Mouse (Mus musculus) heart, embryonic 15.5 days (tissue): ENCODE data around the gene Mxi1. TPM values are rescaled to one million over a fixed set of nuclear protein-coding genes. Genes with fewer than 3 reads are reported as not detected.

Source experiments
- ATAC-seq: fragments of 200-750 bp; cut with Nextera tagmentation; replicated peaks from 2 replicates; pipeline ENCODE4 v1.8.0; 2017; ENCODE audit warnings: low read depth, moderate TSS enrichment; ENCODE audit not compliant: insufficient number of reproducible peaks, insufficient read depth, low FRiP score
- H3K27ac ChIP-seq: fragments of 300-500 bp; sonication (generic); 2 replicates; pipeline ENCODE4 v1.5.1; 2015; ENCODE audit warnings: mild to moderate bottlenecking, inconsistent platforms
- H3K27me3 ChIP-seq: fragments of 300-500 bp; sonication (generic); 2 replicates; pipeline ENCODE4 v1.6.1; 2015; ENCODE audit warnings: inconsistent platforms
- H3K36me3 ChIP-seq: fragments of 300-500 bp; sonication (generic); 2 replicates; pipeline ENCODE4 v1.6.1; 2015; ENCODE audit warnings: mild to moderate bottlenecking, inconsistent platforms
- H3K4me1 ChIP-seq: fragments of 300-500 bp; sonication (generic); replicated peaks from 2 replicates; pipeline ENCODE4 v1.6.1; 2015; ENCODE audit warnings: inconsistent platforms
- H3K4me2 ChIP-seq: fragments of 300-500 bp; sonication (generic); 2 replicates; pipeline ENCODE4 v1.6.1; 2015; ENCODE audit warnings: inconsistent platforms, mild to moderate bottlenecking, moderate library complexity
- H3K4me3 ChIP-seq: fragments of 300-500 bp; sonication (generic); 2 replicates; pipeline ENCODE4 v1.5.1; 2015; ENCODE audit warnings: mild to moderate bottlenecking, inconsistent platforms
- H3K9ac ChIP-seq: fragments of 300-500 bp; sonication (generic); 2 replicates; pipeline ENCODE4 v1.6.1; 2015; ENCODE audit warnings: mild to moderate bottlenecking, inconsistent platforms
- H3K9me3 ChIP-seq: fragments of 300-500 bp; sonication (generic); replicated peaks from 2 replicates; pipeline ENCODE4 v1.6.1; 2016; ENCODE audit warnings: inconsistent platforms
- WGBS: fragments of 180-500 bp; shearing (Covaris S2); methylation state at CpG from one replicate; pipeline ENCODE4 v1.1.7; 2015; ENCODE audit warnings: mixed read lengths; 5-methylcytosine and 5-hydroxymethylcytosine counted together
- polyA plus RNA-seq: library from polyadenylated mRNA; unstranded; fragments of >200 nt; fragmentation: Nextera tagmentation; extraction: Ambion mirVana; gene quantifications from 2 replicates; pipeline ENCODE4 v1.2.1, GENCODE M21; 2015

Gene Mxi1
- polyA plus RNA-seq, 1 experiment from 2014 or later: 38.6 TPM

GRCm38 (mm10) chr19:53375299-53375698 lies 65.0 kb downstream of the Mxi1 start:
- 94% methylated on average over 6 of the region's 6 CpGs for WGBS
- H3K36me3 ChIP-seq: peaks cover 64% of the 10 kb centered on the region
- 0 out of 2 replicates have a peak, but pooled peaks cover 4% of the 10 kb centered on the region for H3K4me1 ChIP-seq
- H3K9ac ChIP-seq: no peak overlapping the region
- no peaks in the 10 kb centered on the region for H3K27me3 ChIP-seq
- H3K4me2 ChIP-seq: no peak overlapping the region
- ATAC-seq: no peak
- no peak overlapping the region for H3K4me3 ChIP-seq
- no peak overlapping the region for H3K27ac ChIP-seq
- H3K9me3 ChIP-seq: no peaks in the 10 kb centered on the region

GRCm38 (mm10) chr19:53375816-53376215 lies 65.5 kb downstream of the Mxi1 start:
- no peaks in the 10 kb centered on the region for H3K9me3 ChIP-seq
- H3K27me3 ChIP-seq: no peaks in the 10 kb centered on the region
- 0 out of 2 replicates have a peak, but pooled peaks cover 2% of the 10 kb centered on the region for H3K4me1 ChIP-seq
- no peak overlapping the region for H3K9ac ChIP-seq
- ATAC-seq: no peak
- peaks cover 68% of the 10 kb centered on the region for H3K36me3 ChIP-seq
- H3K27ac ChIP-seq: no peak overlapping the region
- no peak overlapping the region for H3K4me2 ChIP-seq
- H3K4me3 ChIP-seq: no peak overlapping the region
- 94% methylated on average over 9 of the region's 9 CpGs for WGBS

- WGBS: 81% methylated on average over 8 of the region's 8 CpGs
- Histone ChIP-seq H3K27me3 (no peaks in the 10 kb centered on the region), H3K9me3 (no peaks in the 10 kb centered on the region), H3K4me2 (no peak overlapping the region), H3K27ac (no peak overlapping the region), H3K4me3 (no peak overlapping the region), H3K36me3 (peaks cover 71% of the 10 kb centered on the region), H3K4me1 (no peaks in the 10 kb centered on the region), H3K9ac (no peak overlapping the region)
- no peak for ATAC-seq
These were observed 67.3 kb downstream of the Mxi1 start for GRCm38 (mm10) chr19:53377652-53378051.

DNA sequence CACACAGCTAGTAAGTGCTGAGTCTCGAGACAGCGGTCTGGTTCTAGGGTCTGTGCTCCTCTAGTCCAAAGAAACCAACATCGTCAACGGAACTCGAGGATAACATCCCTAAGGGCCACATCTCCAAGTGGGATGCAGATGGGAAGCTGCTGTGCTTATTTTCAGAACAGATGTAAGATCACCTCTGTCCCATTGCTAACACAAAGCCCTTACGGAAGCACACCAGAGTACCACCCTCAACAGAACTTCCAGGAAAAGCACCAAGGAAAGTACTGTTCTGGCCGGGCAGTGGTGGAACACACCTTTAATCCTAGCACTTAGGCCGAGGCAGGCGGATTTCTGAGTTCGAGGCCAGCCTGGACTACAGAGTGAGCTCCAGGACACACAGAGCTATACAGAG lies 68.1 kb downstream of the Mxi1 start:
- Histone ChIP-seq H3K4me3 (no peak overlapping the region), H3K27me3 (no peaks in the 10 kb centered on the region), H3K9me3 (no peaks in the 10 kb centered on the region), H3K36me3 (peaks cover 73% of the 10 kb centered on the region), H3K4me2 (no peak overlapping the region), H3K4me1 (no peaks in the 10 kb centered on the region), H3K27ac (no peak overlapping the region), H3K9ac (no peak overlapping the region)
- 90% methylated on average over 10 of the region's 10 CpGs for WGBS
- no peak for ATAC-seq

GRCm38 (mm10) chr19:53383336-53383735 lies 73.0 kb downstream of the Mxi1 start:
- no peak for ATAC-seq
- Histone ChIP-seq H3K27ac (no peak overlapping the region), H3K9me3 (no peaks in the 10 kb centered on the region), H3K4me2 (no peak overlapping the region), H3K4me1 (peaks cover 10% of the 10 kb centered on the region), H3K4me3 (no peak overlapping the region), H3K36me3 (peaks cover 82% of the 10 kb centered on the region), H3K9ac (no peak overlapping the region), H3K27me3 (no peaks in the 10 kb centered on the region)
- WGBS: 71% methylated on average over 15 of the region's 15 CpGs

- Histone ChIP-seq H3K27ac (peak overlapping the region; percentile 98), H3K9me3 (no peaks in the 10 kb centered on the region), H3K27me3 (no peaks in the 10 kb centered on the region), H3K4me1 (peaks cover 26% of the 10 kb centered on the region), H3K4me2 (peak overlapping the region; percentile 64), H3K9ac (peak overlapping the region; percentile 98), H3K4me3 (peak overlapping the region; percentile 98), H3K36me3 (peaks cover 33% of the 10 kb centered on the region)
- no peak for ATAC-seq
- WGBS: 21% methylated on average over 6 of the region's 6 CpGs
These were observed 79.1 kb downstream of the Mxi1 start for GRCm38 (mm10) chr19:53389417-53389816.

DNA sequence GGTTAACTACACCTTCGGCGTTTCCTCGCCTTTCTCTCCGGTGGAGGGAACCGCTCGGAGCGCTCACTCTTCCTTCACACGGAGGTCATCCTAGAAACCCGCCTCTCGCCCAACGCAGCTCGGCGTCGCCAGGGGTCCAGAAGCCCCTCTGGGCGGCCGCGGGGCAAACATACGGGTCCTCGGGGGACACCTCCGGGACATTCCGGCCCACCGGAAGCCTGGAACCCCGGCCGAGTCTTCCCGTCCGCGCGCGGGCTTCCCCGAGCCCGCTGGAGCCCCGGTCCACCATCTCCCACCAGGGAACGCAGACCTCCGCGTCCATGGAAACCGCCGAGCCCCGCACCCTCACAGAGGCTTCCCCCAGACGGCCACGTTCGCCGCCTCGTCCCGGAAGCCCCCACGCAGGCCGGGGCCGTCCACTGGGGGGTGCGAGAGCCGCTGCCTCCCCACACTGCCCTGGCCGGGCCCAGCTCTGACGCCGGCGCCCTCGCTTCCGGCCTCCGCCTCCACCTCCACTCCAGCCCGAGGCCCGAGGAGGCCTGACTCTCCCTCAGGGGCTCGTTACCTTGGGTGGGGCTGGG lies 79.6 kb downstream of the Mxi1 start:
- no peaks in the 10 kb centered on the region for H3K27me3 ChIP-seq
- peak overlapping the region; percentile 98 for H3K4me3 ChIP-seq
- peak; percentile 87 for ATAC-seq
- WGBS: under 1% methylated on average over 59 of the region's 59 CpGs
- peaks cover 26% of the 10 kb centered on the region for H3K4me1 ChIP-seq
- no peaks in the 10 kb centered on the region for H3K9me3 ChIP-seq
- peak overlapping the region; percentile 98 for H3K27ac ChIP-seq
- peak overlapping the region; percentile 98 for H3K9ac ChIP-seq
- H3K4me2 ChIP-seq: peak overlapping the region; percentile 64
- peaks cover 29% of the 10 kb centered on the region for H3K36me3 ChIP-seq

DNA sequence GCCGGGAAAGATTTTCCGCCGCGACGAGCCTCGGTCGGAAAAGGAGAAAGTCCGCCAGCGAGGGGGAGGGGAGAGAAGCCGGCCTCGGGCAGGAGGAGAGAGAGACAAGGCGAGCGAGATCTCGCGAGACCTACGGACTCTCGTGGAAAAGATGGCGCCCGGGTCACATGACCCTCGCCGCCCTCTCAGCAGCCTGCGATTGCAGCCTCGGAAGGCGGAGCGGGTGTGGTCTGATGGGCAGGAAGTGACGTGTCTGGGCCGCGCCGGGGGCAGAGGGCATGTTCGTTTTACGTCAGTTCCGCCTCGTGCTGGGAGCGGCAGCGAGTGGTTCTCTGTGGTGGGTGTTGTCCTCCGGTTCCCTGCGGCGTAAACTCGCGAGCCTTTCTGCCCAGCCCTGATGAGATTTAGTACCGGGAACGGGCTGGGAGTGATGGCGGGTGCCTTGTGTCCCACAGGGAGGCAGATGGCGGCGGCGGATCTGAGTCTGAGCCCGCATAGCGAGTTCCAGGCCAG lies 80.2 kb downstream of the Mxi1 start, which contains the start of gene Smndc1:
Gene Smndc1, minus strand, starts transcription at position 84 of the 513 bp plus-strand sequence.
- no peaks in the 10 kb centered on the region for H3K27me3 ChIP-seq
- peak within 1 kb of the TSS; percentile 98 for H3K9ac ChIP-seq
- H3K27ac ChIP-seq: peak within 1 kb of the TSS; percentile 98
- H3K4me1 ChIP-seq: peaks cover 26% of the 10 kb centered on the region
- no peaks in the 10 kb centered on the region for H3K9me3 ChIP-seq
- H3K4me2 ChIP-seq: peak within 1 kb of the TSS; percentile 67
- H3K36me3 ChIP-seq: peaks cover 29% of the 10 kb centered on the region
- WGBS: under 1% methylated on average over 48 of the region's 48 CpGs
- ATAC-seq: peak; percentile 97
- peak within 1 kb of the TSS; percentile 98 for H3K4me3 ChIP-seq

GRCm38 (mm10) chr19:53391386-53391785 lies 81.1 kb downstream of the Mxi1 start:
- WGBS: 41% methylated on average over 8 of the region's 8 CpGs
- H3K9me3 ChIP-seq: no peaks in the 10 kb centered on the region

DNA sequence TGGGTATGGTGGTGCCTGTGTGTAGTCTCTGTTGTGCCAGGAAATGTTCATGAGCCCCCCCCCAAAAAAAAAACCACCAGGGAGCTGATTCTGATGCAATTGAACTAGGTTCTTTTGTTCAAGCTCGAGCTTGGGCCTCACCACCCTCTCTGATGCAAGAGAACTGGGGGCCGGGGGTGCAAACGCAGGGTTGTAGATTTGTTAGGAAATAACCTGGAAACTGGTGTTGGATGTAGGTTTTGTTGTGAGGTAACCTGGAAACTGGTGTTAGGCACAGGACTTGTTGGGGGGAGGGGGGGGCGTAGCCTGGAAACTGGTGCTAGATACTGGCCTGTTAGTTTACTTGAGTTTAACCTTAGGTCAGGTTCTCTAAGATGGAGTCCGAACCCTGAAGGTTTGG lies 81.5 kb downstream of the Mxi1 start:
- H3K4me3 ChIP-seq: peak overlapping the region; percentile 98
- peaks cover 22% of the 10 kb centered on the region for H3K36me3 ChIP-seq
- peak overlapping the region; percentile 67 for H3K4me2 ChIP-seq
- no peaks in the 10 kb centered on the region for H3K9me3 ChIP-seq
- H3K27ac ChIP-seq: no peak overlapping the region
- 85% methylated on average over 5 of the region's 5 CpGs for WGBS
- peaks cover 21% of the 10 kb centered on the region for H3K4me1 ChIP-seq
- no peaks in the 10 kb centered on the region for H3K27me3 ChIP-seq
- H3K9ac ChIP-seq: no peak overlapping the region
- ATAC-seq: no peak

More at GRCm38 (mm10) chr19:53391386-53391785, 81.1 kb downstream of the Mxi1 start:
- peak overlapping the region; percentile 85 for H3K9ac ChIP-seq
- H3K4me2 ChIP-seq: peak overlapping the region; percentile 67
- ATAC-seq: no peak
- H3K36me3 ChIP-seq: peaks cover 24% of the 10 kb centered on the region
- peak overlapping the region; percentile 98 for H3K4me3 ChIP-seq
- peaks cover 22% of the 10 kb centered on the region for H3K4me1 ChIP-seq
- H3K27me3 ChIP-seq: no peaks in the 10 kb centered on the region
- peak overlapping the region; percentile 95 for H3K27ac ChIP-seq

DNA sequence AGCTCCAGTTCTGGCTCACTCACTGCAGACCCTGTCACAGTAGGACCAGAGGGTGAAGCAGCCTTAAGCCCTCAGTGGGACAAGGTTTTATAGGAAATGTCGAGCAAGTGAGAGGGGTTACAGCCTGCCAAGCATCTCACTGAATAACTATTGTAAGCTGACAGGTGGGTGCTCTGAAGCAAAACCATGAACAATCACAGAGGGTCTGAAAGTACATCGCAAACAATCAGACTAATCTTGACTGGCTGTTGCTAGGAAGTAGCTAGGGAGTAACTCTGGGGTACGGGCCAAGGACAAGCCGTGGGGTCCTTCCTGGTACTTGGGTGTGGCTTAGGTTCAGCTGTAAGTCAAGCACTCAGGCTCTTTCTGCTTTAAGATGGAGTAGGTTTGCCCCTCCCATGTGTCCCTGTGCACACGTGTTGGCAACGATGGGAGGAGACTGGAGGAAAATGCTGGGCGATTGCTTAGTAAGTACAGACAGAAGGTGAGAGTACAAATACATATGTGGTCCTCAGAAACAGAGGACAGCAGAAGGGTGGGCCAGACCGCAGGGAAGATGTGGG lies 82.5 kb downstream of the Mxi1 start:
- Histone ChIP-seq H3K27me3 (no peaks in the 10 kb centered on the region), H3K4me3 (no peak overlapping the region), H3K4me2 (no peak overlapping the region), H3K9me3 (no peaks in the 10 kb centered on the region), H3K27ac (no peak overlapping the region), H3K9ac (no peak overlapping the region), H3K36me3 (peaks cover 12% of the 10 kb centered on the region), H3K4me1 (peaks cover 18% of the 10 kb centered on the region)
- 75% methylated on average over 8 of the region's 8 CpGs for WGBS
- no peak for ATAC-seq

GRCm38 (mm10) chr19:53393646-53394045 lies 83.3 kb downstream of the Mxi1 start:
- Histone ChIP-seq H3K27ac (no peak overlapping the region), H3K9me3 (no peaks in the 10 kb centered on the region), H3K36me3 (peaks cover 4% of the 10 kb centered on the region; the same call in 1 of the 2 replicates), H3K4me3 (no peak overlapping the region), H3K4me1 (peaks cover 15% of the 10 kb centered on the region), H3K9ac (no peak overlapping the region), H3K27me3 (no peaks in the 10 kb centered on the region), H3K4me2 (no peak overlapping the region)
- ATAC-seq: no peak
